Mouse (Mus musculus) ES-E14 (cell line): ENCODE measurements around the gene Tanc1.

Experiments used
- CHD2 ChIP-seq: IDR thresholded peaks from 2 replicates; pipeline ENCODE4 v1.6.1; 2014; ENCODE audit warnings: mild to moderate bottlenecking, low read depth, low read length, inconsistent platforms
- MAFK ChIP-seq: IDR thresholded peaks from 2 replicates; pipeline ENCODE4 v1.6.1; 2014; ENCODE audit warnings: mild to moderate bottlenecking, low read depth, low read length, inconsistent platforms; ENCODE audit not compliant: insufficient read depth
- ZC3H11A ChIP-seq: IDR thresholded peaks from 2 replicates; pipeline ENCODE4 v1.6.1; 2012; ENCODE audit warnings: low read depth, mild to moderate bottlenecking, inconsistent platforms, low read length, borderline replicate concordance

DNA sequence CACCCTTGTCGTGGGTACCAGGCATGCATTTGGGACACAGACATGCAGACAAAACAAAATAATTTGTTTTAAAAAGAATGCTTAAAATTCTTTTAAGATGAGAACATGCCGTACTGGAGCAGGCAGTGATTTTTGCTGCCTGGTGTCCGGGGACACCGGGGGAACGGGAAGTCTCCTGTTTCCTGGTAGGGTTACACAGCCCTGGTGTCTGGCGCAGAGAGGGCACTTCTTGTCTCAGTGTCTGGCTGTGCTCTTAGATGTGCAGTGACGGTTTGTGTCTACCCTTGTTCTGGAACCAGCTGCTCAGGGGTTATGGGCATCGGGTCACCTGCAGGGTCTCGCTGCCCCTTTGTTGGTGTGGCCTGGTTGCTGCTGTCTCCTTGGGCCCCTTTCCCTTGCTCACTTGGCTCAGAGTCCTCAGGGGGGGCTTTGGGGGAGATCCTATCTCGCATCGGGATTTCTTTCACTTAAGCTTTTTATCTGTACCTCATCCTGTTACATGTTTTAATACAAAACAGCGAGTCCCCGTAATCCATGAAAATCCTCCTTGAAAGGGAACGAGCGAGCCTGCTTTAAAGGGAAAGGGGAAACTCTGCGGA, 187.2 kb downstream of the Tanc1 start:
- TF ChIP-seq CHD2, result no peak
- no peak for TF ChIP-seq ZC3H11A
- TF ChIP-seq MAFK, result no peak
